Mouse (Mus musculus): Measurements from ENCODE around the gene Olfr53.
"Not testable (repeated sequence)": the region's sequence is repeated elsewhere in the genome, so short reads cannot be mapped to it uniquely, and the experiment has no call there.

Olfr53 gene

DNA sequence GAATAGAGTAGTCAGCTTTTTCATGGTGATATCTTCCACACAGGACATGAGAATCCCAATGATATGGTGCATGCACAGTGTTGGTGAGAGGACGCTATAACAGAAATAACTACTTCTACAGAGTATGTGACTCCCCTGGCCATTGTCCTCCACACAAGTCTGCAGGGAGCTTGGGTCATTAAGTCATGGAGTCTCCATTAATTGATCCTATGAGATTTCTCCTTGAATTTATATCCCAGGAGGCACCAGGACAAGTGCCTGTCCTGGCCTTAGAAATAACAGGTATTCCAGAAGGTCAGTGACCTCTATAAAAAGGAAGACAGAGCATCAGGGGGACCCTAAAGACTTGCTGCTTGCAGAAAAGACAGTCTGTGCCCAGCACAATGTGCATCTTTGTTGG, at the start of gene Olfr53:
Gene Olfr53 (plus strand): TSS at position 301 of the 400 bp plus-strand sequence.
- no peak for DNase-seq (ENCODE audit: low read depth)

DNA sequence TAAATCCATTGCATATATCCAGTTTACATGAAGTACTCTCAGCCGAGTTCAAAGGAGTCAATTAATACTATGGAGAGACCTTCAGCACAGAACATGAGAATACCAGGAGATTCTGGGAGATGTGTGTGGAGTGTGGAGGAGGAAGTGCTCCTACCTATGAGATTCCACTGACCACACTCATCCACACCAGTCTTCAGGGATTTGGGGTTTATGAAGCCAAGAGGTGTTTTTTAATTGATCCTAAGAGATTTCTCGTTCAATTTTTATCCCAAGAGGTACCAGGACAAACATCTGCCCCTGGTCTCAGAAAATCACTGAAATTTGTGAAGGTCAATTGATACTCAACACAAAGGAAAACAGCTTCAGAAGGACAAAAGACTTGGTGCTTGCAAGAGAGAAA, 45.3 kb upstream of the Olfr53 start, which contains the start of gene Olfr46:
Gene Olfr46 (plus strand): TSS at position 301 of the 400 bp plus-strand sequence.
- DNase-seq (ENCODE audit: low read depth), result not testable (repeated sequence)

DNA sequence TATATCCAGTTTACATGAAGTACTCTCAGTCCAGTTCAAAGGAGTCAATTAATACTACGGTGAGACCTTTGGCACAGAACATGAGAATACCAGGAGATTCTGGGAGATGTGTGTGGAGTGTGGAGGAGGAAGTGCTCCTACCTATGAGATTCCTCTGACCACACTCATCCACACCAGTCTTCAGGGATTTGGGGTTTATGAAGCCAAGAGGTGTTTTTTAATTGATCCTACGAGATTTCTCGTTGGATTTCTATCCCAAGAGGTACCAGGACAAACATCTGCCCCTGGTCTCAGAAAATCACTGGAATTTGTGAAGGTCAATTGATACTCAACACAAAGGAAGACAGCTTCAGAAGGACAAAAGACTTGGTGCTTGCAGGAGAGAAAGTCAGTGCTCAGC, 17.6 kb upstream of the Olfr53 start, which contains the start of gene Olfr61:
Gene Olfr61 (plus strand): TSS at position 301 of the 400 bp plus-strand sequence.
- not testable (repeated sequence) for DNase-seq (ENCODE audit: low read depth)

DNA sequence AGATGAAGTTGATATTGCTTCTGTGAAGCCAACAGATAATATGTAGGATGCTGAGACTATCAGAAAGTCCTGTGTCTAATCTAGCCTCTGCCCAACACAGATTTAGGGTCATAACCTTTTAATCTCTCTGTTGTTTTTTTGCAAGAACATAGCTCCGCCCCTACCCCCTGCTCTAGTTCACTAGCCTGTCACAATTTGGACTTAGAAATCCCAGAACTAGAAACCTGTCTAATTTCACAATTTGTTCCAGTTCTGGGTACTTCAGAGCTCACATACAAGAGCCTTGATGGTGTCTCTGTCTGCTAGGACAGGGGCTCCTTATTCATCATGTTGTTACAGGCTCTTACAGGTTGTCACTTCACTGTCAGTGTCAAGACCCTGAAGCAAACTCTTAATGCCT, 15.7 kb upstream of the Olfr53 start:
- no peak for DNase-seq (ENCODE audit: low read depth)

DNA sequence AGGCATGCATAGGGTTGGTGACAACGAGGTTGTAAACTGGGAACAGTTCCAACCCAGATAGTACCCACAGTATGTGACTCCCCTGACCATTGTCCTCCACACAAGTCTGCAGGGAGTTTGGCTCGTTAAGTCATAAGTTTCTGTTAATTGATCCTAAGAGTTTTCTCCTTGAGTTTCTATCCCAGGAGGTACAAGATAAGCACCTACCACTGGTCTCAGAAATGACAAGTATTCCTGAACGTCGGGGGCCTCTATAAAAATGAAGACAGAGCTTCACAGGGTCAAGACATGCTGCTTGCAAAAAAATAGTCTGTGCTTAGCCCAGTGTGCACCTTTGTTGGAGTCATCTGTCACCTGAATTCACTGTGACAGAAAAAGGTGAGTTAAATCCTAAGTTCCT, 13.4 kb downstream of the Olfr53 start, which contains the start of gene Olfr539:
Gene Olfr539 (plus strand): TSS at position 301 of the 400 bp plus-strand sequence.
- no peak for DNase-seq (ENCODE audit: low read depth)

DNA sequence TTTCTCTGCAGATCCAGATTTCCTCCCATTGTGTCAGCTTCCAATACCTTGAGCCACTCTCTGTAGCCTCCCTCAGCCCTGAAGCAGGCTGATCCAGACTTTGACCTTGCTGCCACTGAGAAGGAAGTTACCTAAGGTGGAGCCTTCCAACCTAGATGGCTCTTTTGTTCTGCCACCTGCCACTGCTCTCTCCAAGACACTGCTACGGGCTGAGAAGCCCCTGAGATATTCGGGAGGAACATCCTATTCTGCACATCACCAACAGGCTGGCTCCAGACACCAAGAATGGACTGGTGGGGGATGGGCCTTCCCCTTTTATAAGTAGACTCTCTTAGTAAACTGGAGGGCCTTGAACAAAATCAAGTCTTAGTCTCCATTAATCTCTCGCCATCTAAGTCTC, 24.4 kb downstream of the Olfr53 start:
- DNase-seq (ENCODE audit: low read depth), result not testable (repeated sequence)

DNA sequence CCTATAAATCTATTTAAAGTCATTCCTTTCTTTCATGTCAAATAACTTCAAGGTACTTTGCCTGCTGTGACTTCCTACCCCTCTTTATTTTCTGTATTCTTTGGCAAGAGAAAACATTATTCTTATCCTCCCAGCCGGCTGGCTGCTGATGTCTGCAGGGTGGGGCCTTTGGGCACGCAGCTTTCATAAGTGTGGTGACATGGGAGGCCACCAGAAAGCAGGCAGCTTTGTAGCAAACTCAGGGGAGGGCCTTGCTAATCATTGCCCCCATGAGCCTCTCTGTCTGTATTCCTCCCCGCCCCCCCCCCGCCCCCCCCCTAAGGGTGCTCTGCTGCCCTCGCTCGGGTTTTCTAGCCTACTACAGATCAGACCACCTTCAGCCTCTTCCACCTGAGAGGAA, 29.6 kb downstream of the Olfr53 start:
- no peak for DNase-seq (ENCODE audit: low read depth)

DNA sequence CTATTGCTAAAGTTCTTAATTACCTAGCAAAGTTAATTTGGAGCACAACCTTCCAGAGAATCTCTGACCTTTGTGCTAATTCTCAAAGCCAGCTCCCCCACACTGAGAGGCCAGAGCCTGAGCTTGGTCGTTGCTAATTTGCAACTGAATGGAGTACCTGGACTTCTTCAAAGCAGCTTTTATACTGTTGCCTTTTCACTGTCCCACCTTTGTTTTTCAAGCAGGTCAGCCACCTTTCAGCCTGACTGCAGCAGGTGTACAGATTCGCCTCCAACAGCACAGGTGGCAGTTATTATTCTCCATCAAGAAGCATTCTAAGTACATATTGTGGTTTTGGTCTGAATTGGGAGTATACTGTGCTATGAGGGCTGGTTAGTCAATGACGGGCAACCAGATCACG, 33.3 kb downstream of the Olfr53 start:
- DNase-seq (ENCODE audit: low read depth), result not testable (repeated sequence)

DNA sequence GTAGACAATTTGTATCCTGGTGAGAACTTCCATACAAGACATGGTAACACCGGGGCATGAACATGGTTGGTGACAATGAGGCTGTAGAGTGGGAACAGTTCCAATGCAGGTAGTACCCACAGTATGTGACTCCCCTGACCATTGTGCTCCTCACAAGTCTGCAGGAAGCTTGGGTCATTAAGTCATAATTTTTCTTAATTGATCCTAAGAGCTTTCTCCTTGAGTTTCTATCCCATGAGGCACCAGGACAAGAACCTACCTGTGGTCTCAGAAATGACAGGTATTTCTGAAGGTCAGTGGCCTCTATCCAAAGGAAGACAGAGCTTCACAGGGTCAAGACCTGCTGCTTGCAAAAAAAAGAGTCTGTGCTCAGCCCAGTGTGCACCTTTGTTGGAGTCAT, 35.4 kb downstream of the Olfr53 start, which contains the start of gene Olfr45:
Gene Olfr45 (plus strand): TSS at position 301 of the 400 bp plus-strand sequence.
- no peak for DNase-seq (ENCODE audit: low read depth)

DNA sequence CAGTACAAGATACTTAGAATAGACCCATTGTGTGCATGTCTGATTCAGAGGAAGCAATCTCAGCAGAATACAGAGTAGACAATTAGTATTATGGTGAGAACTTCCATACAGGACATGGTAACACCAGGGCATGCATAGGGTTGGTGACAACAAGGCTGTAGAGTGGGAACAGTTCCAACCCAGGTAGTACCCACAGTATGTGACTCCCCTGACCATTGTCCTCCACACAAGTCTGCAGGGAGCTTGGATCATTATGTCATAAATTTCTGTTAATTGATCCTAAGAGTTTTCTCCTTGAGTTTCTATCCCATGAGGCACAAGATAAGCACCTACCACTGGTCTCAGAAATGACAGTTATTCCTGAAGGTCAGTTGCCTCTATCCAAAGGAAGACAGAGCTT, 50.7 kb downstream of the Olfr53 start, which contains the start of gene Olfr541:
Gene Olfr541 (plus strand): TSS at position 301 of the 400 bp plus-strand sequence.
- DNase-seq (ENCODE audit: low read depth), result no peak
